Mouse (Mus musculus) midbrain, postnatal 0 days (tissue): ENCODE data around the gene Aagab. TPM values are rescaled to one million over a fixed set of nuclear protein-coding genes. Genes with fewer than 3 reads are reported as not detected.

Source experiments
- ATAC-seq: fragments of 200-750 bp; cut with Nextera tagmentation; 2 replicates; pipeline ENCODE4 v1.8.0; 2017; ENCODE audit warnings: moderate number of reproducible peaks, mild to moderate bottlenecking, moderate TSS enrichment, moderate library complexity; ENCODE audit not compliant: low FRiP score
- DNase-seq: peaks from one replicate; pipeline ENCODE4 v3.0.0-alpha.2; 2015; ENCODE audit warnings: low spot score
- H3K27ac ChIP-seq: fragments of 300-500 bp; sonication (generic); 2 replicates; pipeline ENCODE4 v1.5.1; 2014; ENCODE audit warnings: low read depth, mild to moderate bottlenecking, low read length, mixed read lengths
- H3K27me3 ChIP-seq: fragments of 300-500 bp; sonication (generic); 2 replicates; pipeline ENCODE4 v1.6.1; 2014; ENCODE audit warnings: low read length, control low read depth, mixed read lengths; ENCODE audit not compliant: insufficient read depth
- H3K36me3 ChIP-seq: fragments of 300-500 bp; sonication (generic); 2 replicates; pipeline ENCODE4 v1.6.1; 2014; ENCODE audit warnings: low read length, control low read depth, mixed read lengths; ENCODE audit not compliant: insufficient read depth
- H3K4me1 ChIP-seq: fragments of 300-500 bp; sonication (generic); 2 replicates; pipeline ENCODE4 v1.6.1; 2014; ENCODE audit warnings: mild to moderate bottlenecking, control low read depth, antibody characterized with exemption, low read length, mixed read lengths; ENCODE audit not compliant: insufficient read depth
- H3K4me2 ChIP-seq: fragments of 300-500 bp; sonication (generic); 2 replicates; pipeline ENCODE4 v1.6.1; 2014; ENCODE audit warnings: low read depth, mild to moderate bottlenecking, low read length, mixed read lengths; ENCODE audit not compliant: poor library complexity, severe bottlenecking
- H3K4me3 ChIP-seq: fragments of 300-500 bp; sonication (generic); 2 replicates; pipeline ENCODE4 v1.5.1; 2014; ENCODE audit warnings: low read depth, mild to moderate bottlenecking, low read length, moderate library complexity
- H3K9ac ChIP-seq: fragments of 300-500 bp; sonication (generic); replicated peaks from 2 replicates; pipeline ENCODE4 v1.6.1; 2014; ENCODE audit warnings: mild to moderate bottlenecking, low read length, moderate library complexity, mixed read lengths; ENCODE audit not compliant: poor library complexity, severe bottlenecking
- H3K9me3 ChIP-seq: fragments of 300-500 bp; sonication (generic); 2 replicates; pipeline ENCODE4 v1.6.1; 2016; ENCODE audit warnings: low read length, control low read depth
- CTCF ChIP-seq: IDR thresholded peaks from 2 replicates; pipeline ENCODE4 v1.5.1; 2016; ENCODE audit warnings: antibody characterized with exemption, mild to moderate bottlenecking
- WGBS: fragments of 180-500 bp; shearing (Covaris S2); extraction: QIAGEN DNeasy Blood & Tissue Kit; methylation state at CpG from one replicate; pipeline ENCODE4 v1.1.7; 2014; 5-methylcytosine and 5-hydroxymethylcytosine counted together
- polyA plus RNA-seq: library from polyadenylated mRNA; unstranded; fragments of >200 nt; fragmentation: Nextera tagmentation; extraction: Ambion mirVana; gene quantifications from 2 replicates; pipeline ENCODE4 v1.2.1, GENCODE M21; 2015
- total RNA-seq: library from RNA; depleted of rRNA; stranded (reverse); fragments of >200 nt; gene quantifications from 2 replicates; pipeline ENCODE4 v1.2.3, GENCODE M21; 2014

Gene Aagab
- total and polyA plus RNA-seq, 2 experiments from 2014 or later = 39.1 to 58.9 TPM

DNA sequence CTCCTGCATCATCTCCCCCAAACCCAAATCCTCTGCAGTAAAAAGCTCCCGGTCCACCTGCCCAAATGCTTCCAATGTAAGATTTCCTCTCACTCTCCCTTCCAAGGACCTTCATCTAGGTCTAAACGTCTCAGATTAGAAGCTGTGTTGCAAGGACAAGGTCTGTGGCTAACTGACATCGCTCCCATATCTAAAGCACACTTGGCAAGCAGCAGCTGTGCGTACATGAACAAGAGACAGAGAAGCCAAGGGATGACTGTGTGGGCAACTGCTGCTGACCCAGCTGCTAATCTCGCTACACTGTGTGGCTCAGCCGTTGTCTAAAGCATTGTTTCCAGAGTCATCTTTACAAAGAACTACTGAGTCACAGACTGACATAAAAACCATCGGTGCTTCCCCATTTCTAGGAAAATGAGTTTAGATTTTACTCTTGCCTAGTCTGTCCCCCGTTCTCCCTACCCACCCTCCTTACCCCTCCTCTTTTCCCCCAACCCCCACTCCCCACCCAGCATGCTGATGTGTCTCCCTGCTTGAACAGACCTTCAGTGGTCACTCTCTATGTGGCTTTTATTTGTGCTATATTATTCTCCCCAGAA is 10.7 kb upstream of the Aagab start:
- no peak for DNase-seq
- H3K9ac ChIP-seq = no peak overlapping the region
- H3K27ac ChIP-seq = no peak overlapping the region
- ATAC-seq = no peak
- no peaks in the 10 kb centered on the region for H3K27me3 ChIP-seq
- no peak overlapping the region for H3K4me3 ChIP-seq
- H3K4me2 ChIP-seq = no peak overlapping the region
- TF ChIP-seq CTCF = no peak
- H3K9me3 ChIP-seq = 0 out of 2 replicates have a peak, but pooled peaks cover 4% of the 10 kb centered on the region
- no peaks in the 10 kb centered on the region for H3K36me3 ChIP-seq
- WGBS = 88% methylated on average over 8 of the region's 8 CpGs
- H3K4me1 ChIP-seq = no peaks in the 10 kb centered on the region

DNA sequence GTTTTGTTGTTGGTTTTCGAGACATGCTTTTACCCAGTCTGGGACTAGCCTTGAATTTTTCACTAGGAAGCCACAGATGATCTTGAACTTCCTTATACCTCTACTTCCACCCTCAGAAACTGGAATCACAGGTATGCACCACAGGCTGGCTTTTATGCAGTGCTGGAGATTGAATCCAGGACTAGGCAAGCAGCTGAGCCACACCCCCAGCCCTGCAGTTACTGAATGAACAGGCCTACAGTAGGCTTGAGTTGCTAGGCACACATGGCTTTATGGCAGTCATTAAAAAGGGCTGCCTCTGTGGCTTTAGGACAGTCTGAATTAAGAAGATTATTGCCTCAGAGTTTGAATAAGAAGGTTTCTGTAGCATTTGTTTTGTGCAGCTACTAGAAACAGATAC is 7.4 kb upstream of the Aagab start:
- H3K4me3 ChIP-seq = no peak overlapping the region
- WGBS = 100% methylated on average over 1 of the region's 1 CpGs
- ATAC-seq = no peak
- H3K36me3 ChIP-seq = no peaks in the 10 kb centered on the region
- no peak overlapping the region for H3K27ac ChIP-seq
- TF ChIP-seq CTCF = no peak
- H3K27me3 ChIP-seq = no peaks in the 10 kb centered on the region
- H3K9me3 ChIP-seq = no peaks in the 10 kb centered on the region
- no peaks in the 10 kb centered on the region for H3K4me1 ChIP-seq
- DNase-seq = no peak
- no peak overlapping the region for H3K4me2 ChIP-seq
- H3K9ac ChIP-seq = no peak overlapping the region

GRCm38 (mm10) chr9:63595652-63596051 is 6.8 kb upstream of the Aagab start:
- Histone ChIP-seq H3K27ac (no peak overlapping the region), H3K9ac (no peak overlapping the region), H3K4me3 (no peak overlapping the region), H3K9me3 (no peaks in the 10 kb centered on the region), H3K4me2 (no peak overlapping the region), H3K27me3 (no peaks in the 10 kb centered on the region), H3K36me3 (no peaks in the 10 kb centered on the region), H3K4me1 (no peaks in the 10 kb centered on the region)
- DNase-seq (no peak), ATAC-seq (no peak)
- TF ChIP-seq CTCF = no peak
- 86% methylated on average over 8 of the region's 8 CpGs for WGBS

DNA sequence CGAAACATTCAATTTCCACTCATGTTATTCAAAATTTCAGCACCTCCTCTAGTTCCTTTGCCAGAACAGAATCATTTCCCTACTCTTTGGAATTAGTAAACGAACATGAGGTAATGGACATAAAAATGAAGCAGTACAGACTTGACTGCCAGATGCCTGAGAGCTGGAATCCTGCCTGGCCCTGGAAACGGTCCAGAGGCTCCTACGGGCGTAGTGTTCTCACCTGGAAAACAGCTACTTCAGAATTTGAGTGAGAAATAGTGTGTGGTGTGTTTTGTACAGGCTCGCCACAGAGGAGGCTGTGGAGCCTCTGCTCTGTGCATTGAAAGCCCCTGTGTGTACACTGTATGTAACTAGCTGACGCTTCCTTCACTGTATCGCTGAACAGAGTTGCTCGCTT is 5.8 kb upstream of the Aagab start:
- Histone ChIP-seq H3K9me3 (no peaks in the 10 kb centered on the region), H3K27ac (no peak overlapping the region), H3K9ac (no peak overlapping the region), H3K4me1 (no peaks in the 10 kb centered on the region), H3K4me3 (no peak overlapping the region), H3K36me3 (no peaks in the 10 kb centered on the region), H3K27me3 (no peaks in the 10 kb centered on the region), H3K4me2 (no peak overlapping the region)
- ATAC-seq (no peak), DNase-seq (no peak)
- 83% methylated on average over 9 of the region's 9 CpGs for WGBS
- TF ChIP-seq CTCF = no peak

DNA sequence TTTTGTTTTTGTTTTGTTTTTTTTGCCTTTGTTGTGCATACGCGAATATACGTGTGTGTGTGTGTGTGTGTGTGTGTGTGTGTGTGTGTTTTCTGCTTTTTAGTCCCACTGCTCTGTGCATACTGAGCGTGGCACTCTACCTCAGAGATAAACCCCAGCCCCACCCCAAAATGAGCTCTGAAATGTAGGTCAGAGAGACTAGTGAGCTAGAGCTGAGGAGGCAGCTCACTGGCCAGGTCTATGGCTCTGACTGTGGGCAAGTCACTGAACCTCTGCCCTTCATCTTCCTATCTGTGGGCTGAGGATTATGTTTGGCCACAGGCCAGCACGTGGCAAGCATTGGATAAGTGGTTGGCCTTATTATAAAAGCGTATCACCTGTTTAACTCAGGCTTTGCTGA is 1.4 kb downstream of the Aagab start:
- Histone ChIP-seq H3K27ac (no peak overlapping the region), H3K9me3 (no peaks in the 10 kb centered on the region), H3K4me3 (peak overlapping the region; percentile 86; the same call in 1 of the 2 replicates), H3K27me3 (no peaks in the 10 kb centered on the region), H3K4me1 (peaks cover 13% of the 10 kb centered on the region), H3K36me3 (no peaks in the 10 kb centered on the region), H3K9ac (no peak overlapping the region; the same call in 1 of the 2 replicates), H3K4me2 (peak overlapping the region; percentile 69)
- no peak for TF ChIP-seq CTCF
- DNase-seq (no peak), ATAC-seq (no peak)
- WGBS = 62% methylated on average over 6 of the region's 6 CpGs

DNA sequence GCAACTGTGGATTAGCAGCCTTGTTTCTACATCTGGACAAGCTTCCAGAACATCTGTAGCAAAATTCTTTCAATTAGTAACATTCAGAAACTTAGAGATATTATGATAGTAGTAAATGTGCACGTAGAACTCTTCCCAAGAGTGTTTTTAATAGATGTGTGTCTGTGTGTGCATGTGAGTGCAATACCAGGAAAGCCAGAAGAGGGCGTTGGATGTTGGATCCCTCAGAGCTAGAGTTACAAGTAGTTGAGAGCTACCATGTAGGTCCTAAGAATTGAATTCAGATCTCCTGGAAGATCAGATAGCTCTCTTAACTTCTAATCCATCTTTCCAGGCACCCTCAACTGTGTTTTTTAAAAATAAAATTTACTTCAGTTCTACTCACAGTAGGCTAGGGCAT is 4.1 kb downstream of the Aagab start:
- TF ChIP-seq CTCF = peak; percentile 49
- H3K9ac ChIP-seq = no peak overlapping the region
- no peaks in the 10 kb centered on the region for H3K9me3 ChIP-seq
- H3K36me3 ChIP-seq = no peaks in the 10 kb centered on the region
- no peak overlapping the region for H3K27ac ChIP-seq
- no peak for ATAC-seq
- no peak for DNase-seq
- 82% methylated on average over 2 of the region's 2 CpGs for WGBS
- H3K4me2 ChIP-seq = no peak overlapping the region
- H3K4me3 ChIP-seq = no peak overlapping the region
- no peaks in the 10 kb centered on the region for H3K27me3 ChIP-seq
- H3K4me1 ChIP-seq = peaks cover 13% of the 10 kb centered on the region
